Mouse (Mus musculus) ES-E14 (cell line): Measurements from ENCODE around the gene Snx14.

Source experiments
- CHD2 ChIP-seq: IDR thresholded peaks from 2 replicates; pipeline ENCODE4 v1.6.1; 2014; ENCODE audit warnings: mild to moderate bottlenecking, low read depth, low read length, inconsistent platforms
- MAFK ChIP-seq: IDR thresholded peaks from 2 replicates; pipeline ENCODE4 v1.6.1; 2014; ENCODE audit warnings: mild to moderate bottlenecking, low read depth, low read length, inconsistent platforms; ENCODE audit not compliant: insufficient read depth
- ZC3H11A ChIP-seq: IDR thresholded peaks from 2 replicates; pipeline ENCODE4 v1.6.1; 2012; ENCODE audit warnings: low read depth, mild to moderate bottlenecking, inconsistent platforms, low read length, borderline replicate concordance
- ZNF384 ChIP-seq: IDR thresholded peaks from 2 replicates; pipeline ENCODE4 v1.6.1; 2012; ENCODE audit warnings: low read depth, low read length, inconsistent platforms

DNA sequence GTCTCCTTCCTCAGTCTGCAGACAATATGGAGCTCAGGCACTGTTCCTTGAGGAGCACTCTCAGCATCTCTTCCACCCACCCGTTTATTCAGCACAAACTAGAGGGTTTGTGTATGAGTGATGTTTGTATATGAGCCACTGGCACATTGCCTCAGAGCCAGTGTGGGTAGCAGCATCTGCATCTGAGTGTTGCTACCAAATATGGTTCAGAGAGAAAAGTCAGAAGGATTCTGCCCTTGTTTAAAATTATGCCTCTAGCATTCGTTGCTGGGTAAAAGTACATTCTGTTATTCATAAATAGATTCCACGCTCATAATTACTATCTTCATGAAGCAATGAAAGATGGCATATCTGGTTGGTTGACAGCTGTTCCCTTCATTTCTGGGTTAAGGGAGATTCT is 96.1 kb downstream of the Snx14 start:
- TF ChIP-seq MAFK (no peak), ZC3H11A (no peak), CHD2 (no peak), ZNF384 (no peak)
